Mouse (Mus musculus) forebrain, embryonic 14.5 days (tissue): ENCODE results near the gene Itpr1. TPM values are rescaled to one million over a fixed set of nuclear protein-coding genes. Genes with fewer than 3 reads are reported as not detected.

Experiments
- ATAC-seq: fragments of 200-750 bp; cut with Nextera tagmentation; 2 replicates; pipeline ENCODE4 v1.8.0; 2017; ENCODE audit warnings: mild to moderate bottlenecking, moderate library complexity
- DNase-seq: peaks from one replicate; pipeline ENCODE4 v3.0.0-alpha.2; 2015; ENCODE audit warnings: low spot score
- H3K27ac ChIP-seq: fragments of 300-500 bp; sonication (generic); 2 replicates; pipeline ENCODE4 v1.5.1; 2014; ENCODE audit warnings: low read depth, mild to moderate bottlenecking, control low read depth, low read length, moderate library complexity
- H3K27me3 ChIP-seq: fragments of 300-500 bp; sonication (generic); replicated peaks from 2 replicates; pipeline ENCODE4 v1.6.1; 2014; ENCODE audit warnings: low read length, control low read depth, mixed read lengths; ENCODE audit not compliant: control insufficient read depth, insufficient read depth
- H3K36me3 ChIP-seq: fragments of 300-500 bp; sonication (generic); 2 replicates; pipeline ENCODE4 v1.6.1; 2014; ENCODE audit warnings: low read length, control low read depth; ENCODE audit not compliant: control insufficient read depth, insufficient read depth
- H3K4me1 ChIP-seq: fragments of 300-500 bp; sonication (generic); 2 replicates; pipeline ENCODE4 v1.6.1; 2014; ENCODE audit warnings: antibody characterized with exemption, low read length, control low read depth; ENCODE audit not compliant: control insufficient read depth, insufficient read depth
- H3K4me2 ChIP-seq: fragments of 300-500 bp; sonication (generic); 2 replicates; pipeline ENCODE4 v1.6.1; 2014; ENCODE audit warnings: mild to moderate bottlenecking, control low read depth, low read length
- H3K4me3 ChIP-seq: fragments of 300-500 bp; sonication (generic); 2 replicates; pipeline ENCODE4 v1.5.1; 2014; ENCODE audit warnings: low read depth, low read length, control low read depth
- H3K9ac ChIP-seq: fragments of 300-500 bp; sonication (generic); 2 replicates; pipeline ENCODE4 v1.6.1; 2014; ENCODE audit warnings: mild to moderate bottlenecking, low read length, control low read depth, moderate library complexity
- H3K9me3 ChIP-seq: fragments of 300-500 bp; sonication (generic); replicated peaks from 2 replicates; pipeline ENCODE4 v1.6.1; 2016; ENCODE audit warnings: low read length, control low read depth, mixed read lengths; ENCODE audit not compliant: control insufficient read depth
- WGBS: fragments of 180-500 bp; shearing (Covaris S2); extraction: QIAGEN DNeasy Blood & Tissue Kit; methylation state at CpG from one replicate; pipeline ENCODE4 v1.1.7; 2014; 5-methylcytosine and 5-hydroxymethylcytosine counted together
- polyA plus RNA-seq: library from polyadenylated mRNA; unstranded; fragments of >200 nt; fragmentation: Nextera tagmentation; extraction: Ambion mirVana; gene quantifications from 2 replicates; pipeline ENCODE4 v1.2.1, GENCODE M21; 2014

The Itpr1 gene
- polyA plus RNA-seq, 1 experiment from 2014 or later = 5.2 TPM

GRCm38 (mm10) chr6:108222875-108223274 lies 10.0 kb downstream of the Itpr1 start:
- Histone ChIP-seq H3K27me3 (no peaks in the 10 kb centered on the region), H3K4me3 (no peak overlapping the region), H3K9ac (no peak overlapping the region), H3K27ac (no peak overlapping the region), H3K4me2 (no peak overlapping the region), H3K4me1 (no peaks in the 10 kb centered on the region), H3K9me3 (no peaks in the 10 kb centered on the region), H3K36me3 (no peaks in the 10 kb centered on the region)
- DNase-seq (no peak), ATAC-seq (no peak)
- WGBS = 93% methylated on average over 5 of the region's 5 CpGs

GRCm38 (mm10) chr6:108224361-108224760 lies 11.5 kb downstream of the Itpr1 start:
- ATAC-seq = no peak
- DNase-seq = no peak
- no peaks in the 10 kb centered on the region for H3K4me1 ChIP-seq
- H3K4me2 ChIP-seq = no peak overlapping the region
- no peaks in the 10 kb centered on the region for H3K36me3 ChIP-seq
- H3K27ac ChIP-seq = no peak overlapping the region
- no peak overlapping the region for H3K9ac ChIP-seq
- H3K27me3 ChIP-seq = no peaks in the 10 kb centered on the region
- WGBS = 95% methylated on average over 4 of the region's 4 CpGs
- no peaks in the 10 kb centered on the region for H3K9me3 ChIP-seq
- no peak overlapping the region for H3K4me3 ChIP-seq

GRCm38 (mm10) chr6:108225027-108225426 lies 12.1 kb downstream of the Itpr1 start:
- 93% methylated on average over 2 of the region's 2 CpGs for WGBS
- no peak overlapping the region for H3K4me2 ChIP-seq
- no peak for DNase-seq
- H3K36me3 ChIP-seq = no peaks in the 10 kb centered on the region
- H3K9me3 ChIP-seq = no peaks in the 10 kb centered on the region
- no peak overlapping the region for H3K9ac ChIP-seq
- ATAC-seq = no peak
- no peak overlapping the region for H3K4me3 ChIP-seq
- no peaks in the 10 kb centered on the region for H3K4me1 ChIP-seq
- no peaks in the 10 kb centered on the region for H3K27me3 ChIP-seq
- no peak overlapping the region for H3K27ac ChIP-seq

GRCm38 (mm10) chr6:108226230-108226629 lies 13.3 kb downstream of the Itpr1 start:
- Histone ChIP-seq H3K36me3 (no peaks in the 10 kb centered on the region), H3K4me1 (no peaks in the 10 kb centered on the region), H3K27ac (no peak overlapping the region), H3K9me3 (no peaks in the 10 kb centered on the region), H3K27me3 (no peaks in the 10 kb centered on the region), H3K4me3 (no peak overlapping the region), H3K9ac (no peak overlapping the region), H3K4me2 (no peak overlapping the region)
- WGBS = 85% methylated on average over 7 of the region's 7 CpGs
- DNase-seq (no peak), ATAC-seq (no peak)

GRCm38 (mm10) chr6:108227461-108227860 lies 14.6 kb downstream of the Itpr1 start:
- no peaks in the 10 kb centered on the region for H3K9me3 ChIP-seq
- no peak overlapping the region for H3K4me2 ChIP-seq
- WGBS = 87% methylated on average over 6 of the region's 6 CpGs
- no peak for DNase-seq
- no peak for ATAC-seq
- no peak overlapping the region for H3K9ac ChIP-seq
- H3K36me3 ChIP-seq = no peaks in the 10 kb centered on the region
- no peaks in the 10 kb centered on the region for H3K27me3 ChIP-seq
- H3K4me1 ChIP-seq = no peaks in the 10 kb centered on the region
- H3K27ac ChIP-seq = no peak overlapping the region
- no peak overlapping the region for H3K4me3 ChIP-seq

GRCm38 (mm10) chr6:108228048-108228447 lies 15.2 kb downstream of the Itpr1 start:
- H3K36me3 ChIP-seq = no peaks in the 10 kb centered on the region
- H3K4me2 ChIP-seq = no peak overlapping the region
- H3K4me3 ChIP-seq = no peak overlapping the region
- H3K4me1 ChIP-seq = no peaks in the 10 kb centered on the region
- DNase-seq (no peak), ATAC-seq (no peak)
- WGBS = 87% methylated on average over 6 of the region's 6 CpGs
- H3K27ac ChIP-seq = no peak overlapping the region
- H3K9ac ChIP-seq = no peak overlapping the region
- no peaks in the 10 kb centered on the region for H3K27me3 ChIP-seq
- H3K9me3 ChIP-seq = no peaks in the 10 kb centered on the region

GRCm38 (mm10) chr6:108228601-108229000 lies 15.7 kb downstream of the Itpr1 start:
- Histone ChIP-seq H3K4me2 (no peak overlapping the region), H3K4me1 (no peaks in the 10 kb centered on the region), H3K27ac (no peak overlapping the region), H3K27me3 (no peaks in the 10 kb centered on the region), H3K9ac (no peak overlapping the region), H3K36me3 (no peaks in the 10 kb centered on the region), H3K4me3 (no peak overlapping the region), H3K9me3 (no peaks in the 10 kb centered on the region)
- no peak for DNase-seq
- 12% methylated on average over 2 of the region's 2 CpGs for WGBS
- ATAC-seq = no peak

- WGBS = 92% methylated on average over 3 of the region's 3 CpGs
- H3K9ac ChIP-seq = no peak overlapping the region
- H3K4me3 ChIP-seq = no peak overlapping the region
- H3K9me3 ChIP-seq = no peaks in the 10 kb centered on the region
- H3K4me1 ChIP-seq = peaks cover 2% of the 10 kb centered on the region
- no peaks in the 10 kb centered on the region for H3K27me3 ChIP-seq
- no peak overlapping the region for H3K27ac ChIP-seq
- ATAC-seq (no peak), DNase-seq (no peak)
- no peaks in the 10 kb centered on the region for H3K36me3 ChIP-seq
- H3K4me2 ChIP-seq = no peak overlapping the region
Measured at GRCm38 (mm10) chr6:108230608-108231007, 17.7 kb downstream of the Itpr1 start.

GRCm38 (mm10) chr6:108231892-108232710 lies 19.2 kb downstream of the Itpr1 start:
- DNase-seq (no peak), ATAC-seq (no peak)

More at GRCm38 (mm10) chr6:108231892-108232710, 19.2 kb downstream of the Itpr1 start:
- H3K27ac ChIP-seq = no peak overlapping the region
- no peaks in the 10 kb centered on the region for H3K9me3 ChIP-seq
- 84% methylated on average over 11 of the region's 11 CpGs for WGBS
- H3K27me3 ChIP-seq = no peaks in the 10 kb centered on the region
- H3K4me1 ChIP-seq = peaks cover 17% of the 10 kb centered on the region
- no peak overlapping the region for H3K4me2 ChIP-seq
- H3K9ac ChIP-seq = no peak overlapping the region
- no peaks in the 10 kb centered on the region for H3K36me3 ChIP-seq
- no peak overlapping the region for H3K4me3 ChIP-seq
